Mouse (Mus musculus) midbrain, embryonic 10.5 days (tissue): ENCODE results near the gene Fndc4. TPM values are rescaled to one million over a fixed set of nuclear protein-coding genes. Genes with fewer than 3 reads are reported as not detected.

Experiments
- DNase-seq: peaks from one replicate; pipeline ENCODE4 v3.0.0-alpha.2; 2017; ENCODE audit warnings: low spot score
- H3K27ac ChIP-seq: fragments of 300-500 bp; sonication (generic); replicated peaks from 2 replicates; pipeline ENCODE4 v1.5.1; 2016; ENCODE audit warnings: mild to moderate bottlenecking
- H3K27me3 ChIP-seq: fragments of 300-500 bp; sonication (generic); 2 replicates; pipeline ENCODE4 v1.6.1; 2016; ENCODE audit warnings: low read depth, mild to moderate bottlenecking; ENCODE audit not compliant: poor library complexity, severe bottlenecking
- H3K36me3 ChIP-seq: fragments of 300-500 bp; sonication (generic); 2 replicates; pipeline ENCODE4 v1.6.1; 2016; ENCODE audit warnings: mild to moderate bottlenecking, moderate library complexity
- H3K4me1 ChIP-seq: fragments of 300-500 bp; sonication (generic); 2 replicates; pipeline ENCODE4 v1.6.1; 2016
- H3K4me3 ChIP-seq: fragments of 300-500 bp; sonication (generic); 2 replicates; pipeline ENCODE4 v1.5.1; 2016; ENCODE audit warnings: mild to moderate bottlenecking, moderate library complexity
- H3K9me3 ChIP-seq: fragments of 300-500 bp; sonication (generic); replicated peaks from 2 replicates; pipeline ENCODE4 v1.6.1; 2016; ENCODE audit warnings: mild to moderate bottlenecking
- WGBS: fragments of 180-500 bp; shearing (Covaris S2); methylation state at CpG from one replicate; pipeline ENCODE4 v1.1.7; 2016; 5-methylcytosine and 5-hydroxymethylcytosine counted together
- polyA plus RNA-seq: library from polyadenylated mRNA; unstranded; fragments of >200 nt; fragmentation: Nextera tagmentation; extraction: Ambion mirVana; gene quantifications from 2 replicates; pipeline ENCODE4 v1.2.1, GENCODE M21; 2016

Fndc4 gene
- polyA plus RNA-seq, 1 experiment from 2014 or later, result 48.9 TPM

DNA sequence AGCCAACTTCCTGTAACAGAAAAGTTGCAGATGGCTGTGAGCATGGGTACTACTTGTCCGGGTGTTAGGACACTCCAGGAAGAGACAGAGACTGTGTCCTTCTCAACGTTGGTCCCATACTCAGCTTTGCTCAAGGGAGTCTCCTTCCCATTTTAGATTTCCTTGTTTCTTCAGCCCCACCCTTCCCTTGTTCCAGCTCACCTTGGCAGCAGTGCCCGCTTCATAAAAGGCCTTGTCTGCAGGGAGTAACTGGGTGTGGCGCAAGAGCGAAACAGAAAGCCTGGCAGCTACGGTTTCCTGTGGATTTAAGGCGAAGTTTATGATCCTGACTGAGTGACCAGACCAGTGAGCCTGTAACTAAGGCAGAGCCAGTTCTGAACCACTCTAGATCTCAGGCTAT is 41.4 kb downstream of the Fndc4 start:
- 93% methylated on average over 7 of the region's 7 CpGs for WGBS
- Histone ChIP-seq H3K9me3 (no peaks in the 10 kb centered on the region), H3K4me1 (peaks cover 17% of the 10 kb centered on the region), H3K36me3 (peaks cover 88% of the 10 kb centered on the region), H3K27me3 (peaks cover 19% of the 10 kb centered on the region), H3K4me3 (no peak overlapping the region), H3K27ac (no peak overlapping the region)
- DNase-seq, result peak; percentile 10

DNA sequence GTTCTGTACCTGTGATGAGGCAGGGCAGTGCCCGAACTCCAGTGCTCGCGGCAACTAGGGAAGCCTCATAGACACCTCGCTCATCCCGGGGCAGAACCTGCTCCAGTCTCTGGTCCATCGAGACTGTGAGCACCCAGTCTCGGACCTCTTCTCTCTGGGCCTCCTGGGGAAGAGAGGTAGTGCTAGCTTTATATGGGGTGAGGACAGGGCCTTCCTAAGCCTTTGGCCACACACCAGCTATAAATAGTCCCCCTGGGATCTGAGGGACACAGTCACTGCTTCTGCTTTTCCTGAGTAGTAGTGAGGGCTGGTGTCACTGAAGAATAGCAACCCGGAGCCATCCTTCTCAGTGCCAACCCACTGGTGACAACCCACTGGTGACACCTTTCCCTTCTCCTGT is 42.1 kb downstream of the Fndc4 start:
- H3K4me3 ChIP-seq, result no peak overlapping the region
- H3K27ac ChIP-seq, result no peak overlapping the region
- DNase-seq, result peak; percentile 10
- WGBS, result 97% methylated on average over 8 of the region's 8 CpGs
- H3K27me3 ChIP-seq, result peaks cover 19% of the 10 kb centered on the region
- peaks cover 17% of the 10 kb centered on the region for H3K4me1 ChIP-seq
- H3K36me3 ChIP-seq, result peaks cover 92% of the 10 kb centered on the region
- H3K9me3 ChIP-seq, result no peaks in the 10 kb centered on the region

DNA sequence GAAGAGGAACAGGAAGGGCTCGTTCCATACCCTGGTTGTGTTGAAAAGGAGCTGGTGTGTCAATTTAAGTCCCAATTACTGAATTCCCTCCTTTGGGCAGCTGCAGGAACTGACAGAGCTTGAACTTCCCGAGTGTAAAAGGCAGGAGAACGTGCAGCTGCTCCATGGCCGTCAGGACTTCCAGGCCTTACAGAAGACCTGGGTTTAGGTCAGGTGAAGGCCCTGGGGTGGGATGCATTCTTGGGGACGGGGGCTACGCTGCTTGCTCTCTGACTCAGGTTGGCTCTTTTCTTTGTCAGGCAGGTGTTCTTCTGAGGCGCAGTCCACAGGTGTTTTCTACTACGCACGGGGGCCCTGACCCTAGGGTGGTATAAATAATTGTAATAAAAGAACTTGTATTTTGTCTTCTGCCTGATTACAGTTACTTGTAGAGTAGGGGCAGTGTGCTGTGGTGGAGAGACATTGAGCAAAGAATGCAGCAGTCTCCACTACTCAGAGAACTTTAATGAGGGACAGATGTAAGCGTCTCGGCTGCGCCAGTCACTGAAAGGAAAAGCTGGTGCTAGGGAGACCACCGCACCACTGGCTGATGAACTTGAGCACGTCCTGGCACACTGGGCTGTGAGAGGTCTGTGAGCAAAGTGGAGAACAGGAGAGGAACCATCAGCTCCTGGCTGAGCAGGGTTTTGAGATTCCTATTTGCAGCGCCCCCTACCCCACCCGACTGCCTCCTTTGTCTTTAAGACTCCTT is 42.9 kb downstream of the Fndc4 start:
- Histone ChIP-seq H3K27ac (no peak overlapping the region), H3K27me3 (peaks cover 19% of the 10 kb centered on the region), H3K4me1 (peaks cover 17% of the 10 kb centered on the region), H3K36me3 (peaks cover 95% of the 10 kb centered on the region), H3K9me3 (no peaks in the 10 kb centered on the region), H3K4me3 (no peak overlapping the region)
- DNase-seq, result peak; percentile 11
- WGBS, result 81% methylated on average over 16 of the region's 16 CpGs

DNA sequence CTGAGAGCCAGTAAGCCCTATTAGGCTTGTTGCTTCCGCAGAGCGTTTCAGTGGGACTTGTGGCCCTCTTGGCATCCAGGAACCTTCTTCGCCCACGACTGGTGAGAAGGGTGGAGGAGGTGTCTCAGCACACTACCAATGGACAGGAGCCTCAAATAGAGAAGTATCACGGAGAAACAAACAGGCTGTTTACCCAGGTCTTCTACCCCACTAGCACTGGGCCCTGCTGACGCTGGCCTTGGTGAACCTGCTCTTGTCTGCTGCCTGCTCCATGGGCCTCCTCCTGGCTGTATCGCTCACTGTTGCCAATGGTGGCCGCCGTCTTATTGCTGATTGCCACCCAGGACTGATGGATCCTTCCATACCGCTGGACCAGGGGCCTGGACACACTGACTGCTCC is 43.7 kb downstream of the Fndc4 start:
- 43% methylated on average over 10 of the region's 10 CpGs for WGBS
- DNase-seq, result peak; percentile 31
- Histone ChIP-seq H3K27ac (no peak overlapping the region; the same call in 1 of the 2 replicates), H3K9me3 (no peaks in the 10 kb centered on the region), H3K4me3 (peak overlapping the region; percentile 33), H3K36me3 (peaks cover 95% of the 10 kb centered on the region), H3K27me3 (peaks cover 19% of the 10 kb centered on the region), H3K4me1 (peaks cover 17% of the 10 kb centered on the region)

DNA sequence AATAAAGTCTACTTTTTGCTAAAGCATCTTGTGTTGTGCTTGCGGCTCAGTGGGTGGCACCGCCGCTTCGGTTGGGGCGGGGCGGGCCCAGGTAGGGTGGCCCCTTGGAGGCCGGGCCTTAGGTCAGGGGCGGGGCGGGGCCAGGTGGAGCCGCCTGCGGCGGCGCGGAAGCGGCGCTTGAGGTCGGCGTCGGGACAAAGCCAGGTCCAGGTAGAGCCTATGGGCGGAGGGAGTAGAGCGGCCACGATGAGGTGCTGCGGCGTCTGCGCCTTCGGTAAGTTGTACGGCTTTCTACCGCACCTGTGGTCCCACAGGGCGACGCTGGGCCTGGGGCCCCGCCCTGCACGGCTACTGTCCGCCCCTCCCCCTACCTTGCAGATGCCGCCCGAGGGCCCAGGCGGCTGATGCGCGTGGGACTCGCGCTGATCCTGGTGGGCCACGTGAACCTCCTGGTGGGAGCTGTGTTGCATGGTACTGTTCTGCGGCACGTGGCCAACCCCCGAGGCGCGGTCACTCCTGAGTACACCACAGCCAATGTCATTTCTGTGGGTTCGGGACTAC is 44.3 kb downstream of the Fndc4 start, which contains the start of gene Krtcap3:
TSS of gene Krtcap3 (plus strand) at position 151 of the 561 bp plus-strand sequence.
- WGBS, result 10% methylated on average over 46 of the region's 47 CpGs
- Histone ChIP-seq H3K36me3 (peaks cover 98% of the 10 kb centered on the region), H3K4me3 (peak within 1 kb of the TSS; percentile 33), H3K27ac (peak within 1 kb of the TSS; percentile 46; the same call in 1 of the 2 replicates), H3K9me3 (no peaks in the 10 kb centered on the region), H3K4me1 (peaks cover 17% of the 10 kb centered on the region), H3K27me3 (peaks cover 19% of the 10 kb centered on the region)
- DNase-seq, result no peak

DNA sequence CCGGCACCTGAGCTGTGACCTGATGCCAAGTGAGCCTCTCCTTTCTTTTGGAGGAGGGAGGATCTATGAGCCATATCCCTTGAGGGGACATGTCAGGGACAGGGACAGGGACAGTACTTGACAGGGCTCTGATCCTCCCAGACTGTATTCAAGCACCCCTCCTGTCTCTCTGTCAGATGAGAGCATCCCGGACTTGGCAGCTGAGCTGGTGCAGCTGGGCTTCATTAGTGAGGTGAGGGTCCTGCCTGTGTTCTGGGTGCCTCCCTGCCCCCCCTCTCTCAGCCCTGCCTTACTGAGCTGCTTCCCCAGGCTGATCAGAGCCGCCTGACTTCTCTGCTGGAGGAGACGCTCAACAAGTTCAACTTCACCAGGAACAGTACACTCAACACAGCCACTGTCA is 45.2 kb downstream of the Fndc4 start:
- no peak overlapping the region for H3K27ac ChIP-seq
- 72% methylated on average over 4 of the region's 4 CpGs for WGBS
- H3K4me3 ChIP-seq, result no peak overlapping the region
- peaks cover 19% of the 10 kb centered on the region for H3K27me3 ChIP-seq
- H3K4me1 ChIP-seq, result peaks cover 17% of the 10 kb centered on the region
- DNase-seq, result peak; percentile 21
- peaks cover 99% of the 10 kb centered on the region for H3K36me3 ChIP-seq
- no peaks in the 10 kb centered on the region for H3K9me3 ChIP-seq

Other genes starting within 250 kb of the Fndc4 start
- 80.5 and 99.6 TPM in 2 replicates for gene Atraid, start 247.8 kb downstream of the Fndc4 start, polyA plus RNA-seq
- 10.6 and 11.4 TPM in 2 replicates for gene Slc5a6, start 247.2 kb downstream of the Fndc4 start, polyA plus RNA-seq
- 52.4 and 53.3 TPM in 2 replicates for gene Cad, start 241.3 kb downstream of the Fndc4 start, polyA plus RNA-seq
- not detected in 2 replicates for gene Dnajc5g, start 189.8 kb downstream of the Fndc4 start, polyA plus RNA-seq
- gene Slc30a3, start 187.8 kb downstream of the Fndc4 start, polyA plus RNA-seq, result 1.5 and 7.1 TPM in 2 replicates
- not detected in 2 replicates for gene Trim54, start 179.4 kb downstream of the Fndc4 start, polyA plus RNA-seq
- gene Ucn, start 157.3 kb downstream of the Fndc4 start, polyA plus RNA-seq, result not detected in 2 replicates
- 58.7 and 64.5 TPM in 2 replicates for gene Mpv17, start 141.8 kb downstream of the Fndc4 start, polyA plus RNA-seq
- 1.7 and 2.1 TPM in 2 replicates for gene Gm29609, start 116.2 kb downstream of the Fndc4 start, polyA plus RNA-seq
- 120 and 124 TPM in 2 replicates for gene Gtf3c2, start 115.9 kb downstream of the Fndc4 start, polyA plus RNA-seq
- 139 and 153 TPM in 2 replicates for gene Snx17, start 102.9 kb downstream of the Fndc4 start, polyA plus RNA-seq
- 86.3 and 87.7 TPM in 2 replicates for gene Eif2b4, start 102.7 kb downstream of the Fndc4 start, polyA plus RNA-seq
- 11.5 and 13.8 TPM in 2 replicates for gene Zfp513, start 93.8 kb downstream of the Fndc4 start, polyA plus RNA-seq
- 195 and 214 TPM in 2 replicates for gene Ppm1g, start 75.4 kb downstream of the Fndc4 start, polyA plus RNA-seq
- 160 and 171 TPM in 2 replicates for gene Nrbp1, start 55.2 kb downstream of the Fndc4 start, polyA plus RNA-seq
- gene Gm9970, start 54.8 kb downstream of the Fndc4 start, polyA plus RNA-seq, result 0.23 and 0.36 TPM in 2 replicates
- 2.9 and 3.0 TPM in 2 replicates for gene Krtcap3, start 44.4 kb downstream of the Fndc4 start, polyA plus RNA-seq
- 33.8 and 40.6 TPM in 2 replicates for gene Ift172, start 5.0 kb downstream of the Fndc4 start, polyA plus RNA-seq
- gene Gckr, start 1.4 kb upstream of the Fndc4 start, polyA plus RNA-seq, result 0.24 TPM in 1 of 2 replicates, not detected in the other
- gene Zfp512, start 156.4 kb upstream of the Fndc4 start, polyA plus RNA-seq, result 80.4 and 90.3 TPM in 2 replicates
- gene 4930548H24Rik, start 189.7 kb upstream of the Fndc4 start, polyA plus RNA-seq, result not detected in 2 replicates
- gene Gpn1, start 198.7 kb upstream of the Fndc4 start, polyA plus RNA-seq, result 94.8 and 97.2 TPM in 2 replicates
- 30.2 and 32.4 TPM in 2 replicates for gene Slc4a1ap, start 230.9 kb upstream of the Fndc4 start, polyA plus RNA-seq
- 25.8 and 27.6 TPM in 2 replicates for gene Supt7l, start 231.7 kb upstream of the Fndc4 start, polyA plus RNA-seq